Mouse (Mus musculus) thymus, postnatal 0 days (tissue): Measurements from ENCODE around the gene Focad. TPM values are rescaled to one million over a fixed set of nuclear protein-coding genes. Genes with fewer than 3 reads are reported as not detected.

Experiments
- DNase-seq: peaks from one replicate; pipeline ENCODE4 v3.0.0-alpha.2; 2015; ENCODE audit warnings: low spot score
- polyA plus RNA-seq: library from polyadenylated mRNA; unstranded; fragments of >200 nt; fragmentation: Nextera tagmentation; extraction: Ambion mirVana; gene quantifications from 2 replicates; pipeline ENCODE4 v1.2.1, GENCODE M21; 2015

Gene Focad
- polyA plus RNA-seq, 1 experiment from 2014 or later: 15.4 TPM

GRCm38 (mm10) chr4:88209351-88209814, 115.0 kb downstream of the Focad start:
- DNase-seq: no peak

GRCm38 (mm10) chr4:88210602-88211001, 116.2 kb downstream of the Focad start:
- no peak for DNase-seq

- no peak for DNase-seq
These were observed 116.9 kb downstream of the Focad start for GRCm38 (mm10) chr4:88211200-88211885.

DNA sequence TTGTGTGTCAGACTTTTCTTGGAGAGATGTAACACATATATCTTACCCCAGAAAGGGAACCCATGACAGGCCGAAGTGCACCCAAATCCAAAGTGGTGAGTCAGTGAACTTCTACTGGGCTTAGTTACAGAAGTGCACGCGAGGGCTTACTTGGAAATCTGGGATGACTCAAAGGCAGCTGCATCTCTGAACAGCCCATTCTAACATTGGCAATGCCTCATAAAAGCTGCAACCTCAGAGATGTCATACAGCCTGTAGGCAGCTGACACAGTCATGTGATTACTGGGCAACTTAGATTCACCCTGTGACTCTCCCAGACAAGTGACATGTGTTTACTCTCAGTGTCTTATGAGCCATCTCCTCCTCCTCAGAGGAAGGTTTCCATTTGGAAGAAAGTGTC, 119.5 kb downstream of the Focad start:
- no peak for DNase-seq

GRCm38 (mm10) chr4:88218286-88218685, 123.9 kb downstream of the Focad start:
- no peak for DNase-seq

- DNase-seq: peak; percentile 14
These were observed 124.4 kb downstream of the Focad start for GRCm38 (mm10) chr4:88218797-88219196.

DNA sequence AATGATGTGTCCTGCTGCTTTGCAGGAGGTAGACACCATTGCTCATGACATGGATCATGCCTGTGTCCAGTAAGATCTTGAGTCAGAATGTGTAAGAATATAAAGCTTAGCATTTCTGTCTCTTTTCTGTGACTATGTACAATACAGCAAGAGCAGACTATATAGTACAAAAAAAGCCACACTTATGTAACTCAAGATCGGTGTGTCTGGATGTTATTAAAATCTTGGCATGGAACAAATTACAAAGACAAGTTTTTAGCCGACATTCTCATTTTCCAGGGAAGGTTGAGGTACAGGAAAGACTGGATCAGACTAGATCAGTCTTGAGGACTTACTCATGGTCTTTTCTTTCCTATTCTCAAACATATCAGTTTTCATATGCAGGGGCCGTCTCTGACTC, 136.9 kb downstream of the Focad start:
- DNase-seq: no peak

DNA sequence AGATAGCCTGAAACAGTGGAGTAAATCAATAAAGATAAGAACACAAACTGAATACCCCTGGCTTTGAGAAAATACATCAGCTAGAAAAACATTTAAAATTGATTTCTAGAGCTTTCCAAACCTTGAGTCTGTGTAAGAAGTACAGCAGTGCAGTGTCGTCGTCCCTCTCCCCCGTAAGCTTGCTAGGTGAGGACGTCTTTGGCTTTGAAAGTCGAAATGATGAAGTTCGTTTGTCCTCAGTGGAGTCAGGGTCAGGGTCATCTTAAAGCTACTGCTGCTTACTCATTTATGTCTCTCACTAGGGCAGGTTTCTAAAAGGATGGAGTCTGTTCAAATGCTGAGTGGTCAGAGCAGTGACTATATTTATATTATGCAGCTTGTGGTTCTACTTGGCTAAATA, 141.5 kb downstream of the Focad start:
- DNase-seq: no peak

- DNase-seq: no peak
These were observed 142.7 kb downstream of the Focad start for GRCm38 (mm10) chr4:88236926-88237756.

DNA sequence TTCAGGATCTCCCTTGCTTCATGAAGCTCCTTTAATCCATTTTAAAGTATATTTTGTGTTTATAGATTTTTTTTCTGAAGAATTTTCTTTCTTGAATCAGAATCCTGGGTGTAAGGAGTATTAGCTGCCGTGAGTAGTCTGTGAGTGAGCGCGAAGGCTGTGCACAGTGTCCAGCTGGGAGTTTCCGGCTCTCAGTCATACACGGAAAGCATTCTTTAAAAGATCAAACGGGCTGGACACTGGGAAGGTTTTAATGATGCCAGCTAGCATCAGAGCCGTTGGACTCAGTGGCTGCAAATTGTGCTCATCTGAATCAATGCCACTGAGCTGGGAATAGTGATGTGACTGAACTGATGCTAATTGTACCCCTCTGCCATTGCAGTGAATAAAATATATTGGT, 143.9 kb downstream of the Focad start:
- no peak for DNase-seq

DNA sequence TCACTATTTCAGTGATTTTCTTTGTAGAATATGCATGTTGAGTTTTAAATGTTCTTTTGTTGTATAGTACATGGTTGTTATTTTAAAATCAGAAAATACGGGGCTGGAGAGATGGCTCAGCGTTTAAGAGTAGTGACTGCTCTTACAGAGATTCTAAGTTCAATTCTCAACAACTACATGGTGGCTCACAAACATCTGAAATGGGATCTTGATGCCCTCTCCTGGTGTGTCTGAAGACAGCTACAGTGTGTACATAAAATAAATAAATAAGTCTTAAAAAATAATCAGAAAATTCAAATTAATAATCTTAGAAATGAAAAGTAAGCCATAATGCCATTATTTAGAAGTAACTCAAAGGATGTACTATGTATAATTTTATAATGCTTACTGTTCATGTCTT, 149.4 kb downstream of the Focad start:
- DNase-seq: no peak

DNA sequence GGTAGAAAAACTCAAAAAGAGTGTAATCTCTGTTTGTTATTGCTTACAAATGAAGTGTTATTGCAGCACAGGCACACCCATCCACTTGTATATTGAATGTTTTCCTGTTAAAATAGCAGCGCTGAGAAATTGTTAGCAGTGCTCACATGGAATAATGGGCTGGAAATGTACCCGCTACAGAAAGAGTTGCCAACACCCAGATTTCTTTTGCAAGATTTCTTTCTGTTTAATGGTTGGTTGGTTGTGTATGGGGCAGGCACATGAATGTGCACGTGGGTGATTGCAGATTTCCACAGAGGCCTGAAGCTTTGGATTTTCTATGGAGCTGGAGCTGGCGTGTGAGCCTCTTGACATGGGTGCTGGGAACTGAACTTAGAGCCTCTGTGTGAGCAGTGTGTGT, 151.1 kb downstream of the Focad start:
- no peak for DNase-seq

DNA sequence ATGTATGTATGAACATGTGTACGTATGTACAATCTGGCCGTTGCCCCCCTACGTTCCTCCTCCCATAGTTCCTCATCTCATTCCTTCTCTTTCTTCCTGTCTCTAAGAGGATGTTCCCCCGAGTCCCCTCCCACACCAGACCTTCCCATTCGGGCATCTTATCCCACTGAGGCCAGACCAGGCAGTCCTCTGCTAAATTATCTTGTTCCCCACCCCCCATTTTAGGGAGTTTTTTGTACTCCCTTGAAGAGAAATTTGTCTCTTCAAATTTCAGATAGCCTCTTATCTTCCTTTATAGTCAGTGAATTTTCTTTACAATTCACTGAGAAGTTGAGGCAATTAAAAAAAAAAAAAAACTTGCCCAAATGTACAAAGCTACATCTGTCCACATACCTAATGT, 166.9 kb downstream of the Focad start:
- no peak for DNase-seq

GRCm38 (mm10) chr4:88264536-88264935, 170.1 kb downstream of the Focad start:
- no peak for DNase-seq

GRCm38 (mm10) chr4:88270408-88271067, 176.1 kb downstream of the Focad start:
- peak; percentile 35 for DNase-seq

GRCm38 (mm10) chr4:88275571-88276041, 181.2 kb downstream of the Focad start:
- DNase-seq: peak; percentile 27

- no peak for DNase-seq
These were observed 181.8 kb downstream of the Focad start for GRCm38 (mm10) chr4:88276058-88276734.

DNA sequence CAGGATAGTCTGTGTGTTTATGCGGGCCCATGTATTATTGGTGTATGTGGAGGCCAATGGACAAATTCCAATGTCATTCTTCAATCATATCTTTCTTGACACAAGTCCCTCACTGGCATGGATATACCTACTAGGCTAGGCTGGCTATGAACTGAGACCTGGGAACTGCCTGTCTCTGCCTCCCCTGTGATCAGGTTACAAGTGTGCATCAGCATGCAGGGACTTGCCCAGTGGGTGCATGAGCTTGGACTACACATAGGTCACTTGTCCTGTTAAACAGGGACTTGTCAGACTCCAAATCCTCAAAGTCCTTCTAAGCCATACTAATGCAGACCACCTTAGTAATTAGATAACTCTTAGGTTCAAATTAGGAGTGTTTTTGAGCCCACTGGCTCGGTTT, 184.1 kb downstream of the Focad start:
- no peak for DNase-seq

DNA sequence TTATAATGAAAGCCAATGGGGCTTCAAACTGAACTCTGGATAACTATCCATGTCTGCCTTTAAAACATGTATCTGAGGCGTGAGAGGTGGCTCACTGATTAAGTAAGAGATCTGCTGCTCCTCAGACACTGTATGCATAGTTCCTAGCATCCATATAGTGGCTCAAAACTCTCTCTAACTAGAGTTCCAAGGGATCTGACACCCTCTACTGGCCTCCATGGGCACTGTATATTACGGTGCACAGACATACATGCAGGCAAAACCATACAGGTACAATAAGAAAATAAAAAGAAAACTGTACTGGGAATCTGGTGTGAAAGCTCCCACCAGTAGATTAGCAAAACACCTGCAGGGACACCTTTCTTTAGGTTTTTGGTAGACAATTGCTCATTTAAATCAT, 186.1 kb downstream of the Focad start:
- peak; percentile 15 for DNase-seq

GRCm38 (mm10) chr4:88295537-88295936, 201.1 kb downstream of the Focad start:
- no peak for DNase-seq

- DNase-seq: no peak
These were observed 205.1 kb downstream of the Focad start for GRCm38 (mm10) chr4:88299551-88299950.
